Mouse (Mus musculus) adrenal gland, postnatal 10 days (tissue): ENCODE measurements at regions not wholly inside any gene's neighbourhood (a gene's known extent, or its start where the extent isn't known, plus 50 kb on each side); places are given as distances from the start of the nearest gene placed in this dataset.
"Not testable (repeated sequence)": the region's sequence is repeated elsewhere in the genome, so short reads cannot be mapped to it uniquely, and the experiment has no call there.

Experiments
- DNase-seq: peaks from one replicate; pipeline ENCODE4 v3.0.0; 2021; ENCODE audit warnings: mixed read lengths

GRCm38 (mm10) chr3:84390769-84391168 lies 84.1 kb upstream of the Trim2 start:
- DNase-seq: no peak

GRCm38 (mm10) chr3:84388486-84388885 lies 81.8 kb upstream of the Trim2 start:
- no peak for DNase-seq

- no peak for DNase-seq
Measured at GRCm38 (mm10) chr3:84385656-84386055, 79.0 kb upstream of the Trim2 start.

GRCm38 (mm10) chr3:84383559-84383958 lies 76.9 kb upstream of the Trim2 start:
- DNase-seq: no peak

- not testable (repeated sequence) for DNase-seq
Measured at GRCm38 (mm10) chr3:84383038-84383437, 76.4 kb upstream of the Trim2 start.

GRCm38 (mm10) chr3:84382006-84382405 lies 75.3 kb upstream of the Trim2 start:
- DNase-seq: no peak

GRCm38 (mm10) chr3:84378987-84379556 lies 72.4 kb upstream of the Trim2 start:
- DNase-seq: no peak

GRCm38 (mm10) chr3:84376510-84376909 lies 69.8 kb upstream of the Trim2 start:
- peak; percentile 40 for DNase-seq

GRCm38 (mm10) chr3:84375832-84376231 lies 69.2 kb upstream of the Trim2 start:
- no peak for DNase-seq

GRCm38 (mm10) chr3:84371842-84372241 lies 65.2 kb upstream of the Trim2 start:
- DNase-seq: no peak

- DNase-seq: no peak
Measured at GRCm38 (mm10) chr3:84367145-84367740, 60.6 kb upstream of the Trim2 start.

- no peak for DNase-seq
Measured at GRCm38 (mm10) chr3:84358672-84359071, 52.0 kb upstream of the Trim2 start.

GRCm38 (mm10) chr3:84356690-84357014 lies 50.0 kb upstream of the Trim2 start:
- no peak for DNase-seq
